Mouse (Mus musculus) embryo, embryonic 9.5 days (tissue): ENCODE results near the gene Foxc2.
A peak's percentile ranks its signal among the peaks of the same experiment; 100 is the strongest.

Experiments used
- DNase-seq: peaks from one replicate; pipeline ENCODE4 v3.0.0-alpha.2; 2017; ENCODE audit errors: extremely low spot score

Gene Foxc2

DNA sequence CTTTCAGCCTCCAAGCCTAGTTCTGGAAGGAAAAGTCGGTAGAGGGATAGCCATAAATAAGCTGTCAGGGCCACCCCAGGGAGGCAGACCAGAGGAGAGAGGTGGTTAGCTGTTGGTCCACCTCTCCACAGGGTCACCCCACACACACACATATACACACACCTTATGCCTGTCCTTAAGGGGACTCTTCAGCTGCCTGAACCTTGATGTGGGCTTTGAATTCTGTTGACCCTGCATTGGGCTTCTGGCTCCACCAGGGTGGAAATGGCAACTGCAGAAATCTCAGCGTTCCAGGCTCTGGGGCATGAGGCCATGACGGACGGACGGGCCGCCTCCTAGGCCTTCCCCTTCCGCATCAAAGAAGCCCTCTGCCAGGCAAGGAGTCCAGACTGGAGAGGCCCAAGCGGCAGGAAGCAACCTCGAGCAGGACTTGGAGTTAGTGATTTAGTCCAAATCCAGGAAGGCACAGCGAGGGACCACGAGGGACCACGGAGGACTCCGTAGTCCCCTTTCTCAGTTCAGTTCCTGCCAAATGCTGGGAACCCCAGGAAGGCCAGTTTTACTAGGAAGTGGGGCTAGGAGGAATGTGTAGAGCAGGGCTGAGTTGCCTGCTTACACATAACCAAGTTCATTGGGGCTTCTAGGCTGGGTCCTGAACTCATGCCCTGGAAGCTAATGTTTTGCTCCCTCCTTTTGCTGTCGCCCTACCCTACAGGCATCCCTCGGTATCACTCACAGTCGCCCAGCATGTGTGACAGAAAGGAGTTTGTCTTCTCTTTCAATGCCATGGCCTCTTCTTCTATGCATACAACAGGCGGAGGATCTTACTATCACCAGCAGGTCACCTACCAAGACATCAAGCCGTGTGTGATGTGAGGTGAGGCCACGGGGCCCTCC is 29.7 kb upstream of the Foxc2 start:
- DNase-seq = no peak

GRCm38 (mm10) chr8:121088281-121088680 is 27.7 kb upstream of the Foxc2 start:
- DNase-seq = no peak

- DNase-seq = no peak
These were observed 26.9 kb upstream of the Foxc2 start for GRCm38 (mm10) chr8:121088871-121089630.

DNA sequence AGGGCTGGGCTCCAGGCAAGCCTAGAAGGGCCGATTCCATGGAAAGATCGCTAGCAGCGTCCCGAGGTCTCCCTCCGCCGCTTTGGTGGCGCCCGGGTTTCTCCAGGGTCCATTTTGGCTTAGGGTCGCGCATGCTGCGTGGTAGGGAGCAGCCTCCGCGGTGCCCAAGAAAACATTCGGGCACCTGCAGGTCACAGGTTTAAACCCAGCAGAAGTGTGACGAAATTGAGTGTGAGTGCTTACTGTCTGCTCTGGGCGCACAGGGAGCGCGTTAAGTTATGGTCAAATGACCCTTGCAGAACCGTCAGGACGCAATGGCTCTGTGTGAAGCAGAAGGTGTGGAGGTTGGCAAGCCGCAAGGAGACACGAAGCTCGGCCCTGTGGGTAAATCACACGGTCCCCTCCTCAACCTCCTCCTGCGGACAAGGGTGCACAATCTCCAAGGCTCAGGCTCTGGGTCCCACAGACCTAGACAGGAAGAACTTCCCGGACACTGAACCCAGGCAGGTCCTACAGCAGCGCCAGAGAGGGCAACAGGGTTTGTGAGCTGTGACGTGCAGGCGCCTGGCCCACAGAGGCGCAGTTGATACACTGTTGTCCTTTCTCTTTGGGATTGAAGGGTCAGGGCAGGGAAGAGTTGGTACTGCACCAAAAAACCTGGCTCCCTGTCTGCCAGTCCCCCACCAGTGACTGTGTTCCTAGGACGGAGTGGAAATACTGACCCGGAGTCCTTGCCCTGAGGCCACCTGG is 26.2 kb upstream of the Foxc2 start:
- DNase-seq = no peak

GRCm38 (mm10) chr8:121090716-121091115 is 25.3 kb upstream of the Foxc2 start:
- DNase-seq = no peak

DNA sequence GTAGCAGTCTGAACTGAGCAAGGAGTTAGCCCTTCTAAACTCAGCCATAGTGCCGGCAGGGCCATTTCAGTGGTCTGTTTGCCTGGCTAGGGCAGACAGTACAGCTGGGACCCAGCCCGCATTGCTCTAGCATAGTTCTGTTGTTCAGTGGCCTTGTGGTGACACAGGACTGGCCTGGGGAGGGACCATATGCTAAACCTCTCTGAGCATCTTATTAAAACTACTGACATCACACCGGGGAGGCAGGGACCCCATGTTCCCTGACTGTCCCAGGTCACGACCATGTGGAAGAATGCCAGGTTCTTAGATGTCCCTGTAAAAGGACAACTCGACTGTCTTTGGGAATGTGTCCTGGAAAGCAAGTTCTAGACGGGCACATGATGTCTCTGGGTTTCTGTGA is 23.8 kb upstream of the Foxc2 start:
- no peak for DNase-seq

DNA sequence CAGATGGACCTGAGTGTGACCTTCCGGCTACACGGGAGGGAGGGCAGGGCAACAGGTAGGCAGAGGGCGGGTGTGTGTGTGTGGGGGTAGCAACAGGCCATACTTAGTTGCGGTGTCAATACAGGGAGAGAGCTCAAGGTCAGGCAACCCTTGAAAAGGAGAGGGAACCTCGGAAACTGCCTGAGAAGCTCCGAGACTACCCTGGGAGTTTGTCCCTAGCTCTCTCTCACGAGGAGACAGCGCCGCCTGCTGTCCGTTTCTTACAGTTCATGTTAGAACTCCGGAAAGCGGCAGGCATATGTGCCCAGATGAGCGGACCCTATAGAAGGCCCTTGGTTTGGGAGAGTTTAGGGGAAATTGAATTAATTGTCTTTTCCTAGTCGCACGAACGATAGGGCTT is 23.3 kb upstream of the Foxc2 start:
- DNase-seq = peak; percentile 90

DNA sequence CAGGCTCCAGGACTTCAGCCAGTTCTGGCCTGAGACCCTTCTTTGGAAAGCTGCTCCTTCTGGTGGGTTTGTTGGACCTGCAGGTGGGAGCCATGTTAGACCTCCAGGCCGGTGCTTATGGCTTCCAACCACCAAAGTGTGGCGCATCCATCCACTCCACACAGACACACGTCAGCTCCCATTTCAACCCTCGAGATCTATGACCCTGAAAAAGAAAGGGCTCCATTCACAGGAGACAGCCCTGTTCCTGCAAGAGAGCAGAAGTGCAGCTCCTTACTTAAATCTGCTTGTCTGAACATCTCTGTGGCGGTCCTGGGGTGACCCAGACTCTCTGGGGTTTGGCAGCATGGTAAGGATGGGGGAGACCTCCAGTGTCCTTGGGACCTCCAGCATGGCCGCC is 22.5 kb upstream of the Foxc2 start:
- DNase-seq = no peak

- peak; percentile 84 for DNase-seq
These were observed 11.7 kb upstream of the Foxc2 start for GRCm38 (mm10) chr8:121104049-121104818.

DNA sequence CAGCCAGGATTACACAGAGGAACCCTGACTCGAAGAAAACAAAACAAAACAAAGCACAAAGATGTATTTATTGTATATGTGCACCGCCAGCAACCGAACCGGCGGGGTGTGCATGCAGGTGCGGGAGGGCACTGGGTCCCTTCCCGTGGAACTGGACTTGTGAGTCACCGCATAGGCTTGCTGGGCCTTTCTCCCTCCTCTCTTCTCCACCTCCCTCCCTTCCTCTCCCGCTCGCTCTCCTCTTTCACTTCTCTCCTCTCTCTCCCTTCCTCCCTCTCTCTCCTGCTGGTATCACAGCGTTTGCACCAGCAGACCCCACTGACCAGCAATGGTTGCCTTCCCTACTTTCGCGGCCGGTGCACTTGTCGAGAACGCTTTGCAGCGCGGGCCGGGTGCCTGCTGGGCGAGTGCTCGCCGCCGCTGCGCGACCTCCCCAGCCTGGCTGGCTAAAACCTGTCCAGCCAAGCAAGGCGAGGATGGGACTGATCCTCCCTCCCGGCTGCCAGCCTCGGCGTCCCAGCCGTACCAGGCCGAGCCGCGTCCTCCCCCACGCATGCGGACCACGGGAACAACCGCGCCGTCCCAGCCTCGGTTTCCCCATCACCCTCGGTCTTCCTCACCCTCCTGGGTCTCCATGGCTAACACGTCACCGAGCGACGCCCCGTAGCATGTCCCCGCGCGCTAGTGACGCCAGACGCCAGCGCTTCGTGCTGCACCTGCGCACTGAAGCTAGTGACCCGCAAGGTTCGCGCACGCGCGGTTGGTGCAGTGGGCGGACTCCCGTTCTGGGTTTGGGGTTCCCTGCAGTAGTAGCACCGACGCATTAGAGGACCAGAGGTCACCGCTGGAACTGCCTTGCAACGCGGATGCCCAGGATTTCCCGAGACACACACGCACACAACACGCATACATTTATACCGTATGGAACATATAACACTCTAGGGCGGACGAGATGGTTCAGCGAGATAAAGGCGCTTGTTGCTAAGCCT is 8.0 kb upstream of the Foxc2 start, which contains the start of gene Mthfsd:
Mthfsd (minus strand) TSS at position 725 of the 989 bp plus-strand sequence.
- peak; percentile 97 for DNase-seq

DNA sequence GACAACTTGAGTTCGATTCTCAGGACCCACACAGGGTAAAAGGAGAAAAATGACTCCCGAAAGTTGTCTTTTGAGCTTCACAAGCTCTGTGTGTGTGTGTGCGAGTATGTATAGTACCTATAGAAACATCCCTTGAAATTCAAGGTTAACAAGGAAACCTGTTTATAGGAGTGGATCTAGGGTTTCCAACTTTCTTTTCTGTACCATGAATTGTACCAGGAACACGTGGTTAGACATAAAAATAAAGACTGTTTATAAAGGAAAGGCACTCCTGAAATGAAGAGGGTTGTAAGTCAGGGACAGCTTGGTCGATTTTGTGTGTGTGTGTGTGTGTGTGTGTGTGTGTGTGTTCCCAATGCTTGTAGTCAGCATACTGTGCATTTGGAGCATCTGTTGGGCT is 7.3 kb upstream of the Foxc2 start:
- no peak for DNase-seq

DNA sequence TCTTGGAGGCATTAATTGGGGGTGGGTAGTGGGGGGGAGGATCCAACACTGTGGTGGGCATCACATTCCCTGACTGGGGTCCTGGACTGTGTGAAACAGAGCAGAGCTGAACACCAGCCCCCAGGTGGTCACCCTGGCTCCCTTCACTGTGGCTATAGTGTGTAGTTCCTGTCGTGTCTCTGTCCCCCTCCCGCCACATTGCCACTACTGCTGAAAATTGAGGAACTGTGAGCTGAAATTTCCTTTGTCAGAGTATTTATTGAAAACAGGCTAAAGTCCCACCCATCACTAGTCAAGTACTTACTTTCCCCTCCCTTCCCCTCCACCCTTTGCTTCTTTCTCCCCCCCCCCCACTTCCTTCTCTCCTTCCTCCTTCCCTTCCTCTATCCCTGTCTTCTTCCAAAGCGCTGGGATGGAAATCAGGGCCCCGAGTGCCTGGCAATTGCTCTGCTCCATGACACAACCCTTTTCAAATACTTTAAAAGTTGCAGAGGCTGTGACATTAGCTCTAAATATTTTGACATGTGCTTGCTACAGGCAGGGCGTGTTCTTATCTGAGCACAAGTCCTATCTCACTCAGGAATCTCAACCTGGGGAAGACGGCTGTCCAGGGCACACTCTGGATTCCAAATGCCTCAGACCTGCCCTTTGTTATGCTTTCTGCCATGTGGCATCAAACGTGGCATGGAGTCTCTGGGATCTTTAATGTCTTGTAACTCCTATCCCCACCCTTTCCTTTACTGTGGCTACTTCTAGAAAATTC is 4.6 kb upstream of the Foxc2 start:
- no peak for DNase-seq

- DNase-seq = peak; percentile 99
These were observed 2.7 kb upstream of the Foxc2 start for GRCm38 (mm10) chr8:121113261-121113660.

- DNase-seq = peak; percentile 48
These were observed 835 bp upstream of the Foxc2 start for GRCm38 (mm10) chr8:121115136-121115535.

DNA sequence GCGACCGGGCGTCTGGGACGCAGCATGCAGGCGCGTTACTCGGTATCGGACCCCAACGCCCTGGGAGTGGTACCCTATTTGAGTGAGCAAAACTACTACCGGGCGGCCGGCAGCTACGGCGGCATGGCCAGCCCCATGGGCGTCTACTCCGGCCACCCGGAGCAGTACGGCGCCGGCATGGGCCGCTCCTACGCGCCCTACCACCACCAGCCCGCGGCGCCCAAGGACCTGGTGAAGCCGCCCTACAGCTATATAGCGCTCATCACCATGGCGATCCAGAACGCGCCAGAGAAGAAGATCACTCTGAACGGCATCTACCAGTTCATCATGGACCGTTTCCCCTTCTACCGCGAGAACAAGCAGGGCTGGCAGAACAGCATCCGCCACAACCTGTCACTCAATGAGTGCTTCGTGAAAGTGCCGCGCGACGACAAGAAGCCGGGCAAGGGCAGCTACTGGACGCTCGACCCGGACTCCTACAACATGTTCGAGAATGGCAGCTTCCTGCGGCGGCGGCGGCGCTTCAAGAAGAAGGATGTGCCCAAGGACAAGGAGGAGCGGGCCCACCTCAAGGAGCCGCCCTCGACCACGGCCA is 717 bp downstream of the Foxc2 start:
- peak; percentile 64 for DNase-seq

- DNase-seq = peak; percentile 39
These were observed 1.2 kb downstream of the Foxc2 start for GRCm38 (mm10) chr8:121117186-121117651.

- peak; percentile 47 for DNase-seq
These were observed 1.9 kb downstream of the Foxc2 start for GRCm38 (mm10) chr8:121117906-121118305.

DNA sequence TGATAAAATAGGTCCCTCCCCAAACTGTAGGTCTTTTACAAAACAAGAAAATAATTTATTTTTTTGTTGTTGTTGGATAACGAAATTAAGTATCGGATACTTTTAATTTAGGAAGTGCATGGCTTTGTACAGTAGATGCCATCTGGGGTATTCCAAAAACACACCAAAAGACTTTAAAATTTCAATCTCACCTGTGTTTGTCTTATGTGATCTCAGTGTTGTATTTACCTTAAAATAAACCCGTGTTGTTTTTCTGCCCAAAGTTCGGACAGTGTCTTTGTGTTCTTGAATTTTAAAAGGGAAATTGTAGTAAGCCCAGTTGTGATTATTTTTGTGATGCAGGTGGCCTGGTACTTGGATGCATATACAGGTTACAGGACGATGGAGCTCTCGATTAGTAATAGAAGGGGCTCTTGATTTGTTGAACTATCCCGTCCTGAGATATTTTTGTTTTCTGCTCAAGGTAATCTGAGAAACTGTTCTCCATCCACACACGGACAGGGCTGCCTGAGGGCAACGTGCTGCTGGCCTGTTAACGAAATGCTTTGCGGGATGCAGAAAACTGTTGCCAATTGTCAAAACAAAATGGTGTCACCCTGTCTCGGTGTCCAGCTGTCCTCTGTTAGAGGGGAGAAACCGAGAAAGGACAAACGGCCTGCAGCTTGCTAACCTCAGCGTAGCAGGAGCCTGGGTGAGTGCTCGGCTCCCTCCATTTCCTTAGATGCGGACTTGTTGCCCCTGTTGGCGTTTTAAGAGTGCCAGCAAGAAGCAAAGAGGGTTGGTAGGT is 2.9 kb downstream of the Foxc2 start:
- peak; percentile 48 for DNase-seq
